8 mouse cellular contexts compared by ENCODE assay signal in genomic region chrX:12134541-12134940, GRCm38 (mm10). TPM values are rescaled to one million over a fixed set of nuclear protein-coding genes. Genes with fewer than 3 reads are reported as not detected.
A peak's percentile ranks its signal among the peaks of the same experiment; 100 is the strongest.
DNase-seq lines count a peak whose midpoint lies in the region; ATAC-seq and TF ChIP-seq lines count a peak whose summit lies in the region.

No protein-coding gene starts in this region.

- peak overlapping the region; percentile 81 for H3K4me2 ChIP-seq in forebrain, embryonic 15.5 days (replicated peaks)
- H3K4me2 ChIP-seq in hindbrain, embryonic 12.5 days (replicated peaks): peak overlapping the region; percentile 64
- H3K4me2 ChIP-seq in midbrain, embryonic 15.5 days: peak overlapping the region; percentile 73

- no peak overlapping the region for H3K9ac ChIP-seq in forebrain, embryonic 15.5 days (replicated peaks)
- H3K9ac ChIP-seq in hindbrain, embryonic 12.5 days: peak overlapping the region; percentile 50; the same call in 1 of the 2 replicates
- H3K9ac ChIP-seq in liver, adult 2 months (ENCODE audit: low read depth, low read length): 0 out of 2 replicates have a peak overlapping the region, but pooled peaks have one; percentile 49
- H3K9ac ChIP-seq in midbrain, embryonic 15.5 days: no peak overlapping the region

- WGBS in forebrain, embryonic 15.5 days: 5% methylated on average over 19 of the region's 19 CpGs
- WGBS in hindbrain, embryonic 12.5 days: 2% methylated on average over 19 of the region's 19 CpGs
- 4% methylated on average over 19 of the region's 19 CpGs for WGBS in liver, adult 2 months
- WGBS in midbrain, embryonic 15.5 days: 5% methylated on average over 19 of the region's 19 CpGs

- peaks cover 43% of the 10 kb centered on the region for H3K27me3 ChIP-seq in forebrain, embryonic 15.5 days
- peaks cover 99% of the 10 kb centered on the region for H3K27me3 ChIP-seq in hindbrain, embryonic 12.5 days
- H3K27me3 ChIP-seq in liver, adult 2 months (ENCODE audit: control insufficient read depth, insufficient read depth, low read length): no peaks in the 10 kb centered on the region
- H3K27me3 ChIP-seq in midbrain, embryonic 15.5 days (replicated peaks): peaks cover 65% of the 10 kb centered on the region

- H3K79me2 ChIP-seq in liver, adult 2 months (ENCODE audit: control insufficient read depth, insufficient read depth, low read length): no peaks in the 10 kb centered on the region

- no peak for TF ChIP-seq POLR2A in liver, adult 2 months (IDR thresholded peaks at IDR 0.05; ENCODE audit: extremely low read depth, insufficient read depth, low read length)

- no peaks in the 10 kb centered on the region for H3K36me3 ChIP-seq in forebrain, embryonic 15.5 days
- no peaks in the 10 kb centered on the region for H3K36me3 ChIP-seq in hindbrain, embryonic 12.5 days
- no peaks in the 10 kb centered on the region for H3K36me3 ChIP-seq in liver, adult 2 months (ENCODE audit: control insufficient read depth, insufficient read depth, low read length)
- H3K36me3 ChIP-seq in midbrain, embryonic 15.5 days (replicated peaks): no peaks in the 10 kb centered on the region

- H3K27ac ChIP-seq in forebrain, embryonic 15.5 days (replicated peaks): 0 out of 2 replicates have a peak overlapping the region, but pooled peaks have one; percentile 90
- peak overlapping the region; percentile 93 for H3K27ac ChIP-seq in hindbrain, embryonic 12.5 days
- H3K27ac ChIP-seq in liver, adult 2 months (replicated peaks; ENCODE audit: insufficient read depth, low read depth, low read length): peak overlapping the region; percentile 63
- peak overlapping the region; percentile 90 for H3K27ac ChIP-seq in midbrain, embryonic 15.5 days

- H3K4me1 ChIP-seq in forebrain, embryonic 15.5 days: peaks cover 35% of the 10 kb centered on the region
- H3K4me1 ChIP-seq in hindbrain, embryonic 12.5 days: peaks cover 44% of the 10 kb centered on the region
- H3K4me1 ChIP-seq in liver, adult 2 months (ENCODE audit: control insufficient read depth, insufficient read depth, low read length): peaks cover 10% of the 10 kb centered on the region
- peaks cover 31% of the 10 kb centered on the region for H3K4me1 ChIP-seq in midbrain, embryonic 15.5 days

- ATAC-seq in cerebellum, adult (ENCODE audit: insufficient number of reproducible peaks, low FRiP score, low TSS enrichment): no peak
- ATAC-seq in forebrain, embryonic 15.5 days (replicated peaks): no peak
- ATAC-seq in hindbrain, embryonic 12.5 days (ENCODE audit: low FRiP score): no peak
- ATAC-seq in midbrain, embryonic 15.5 days (replicated peaks): no peak

- peak overlapping the region; percentile 45 for H3K4me3 ChIP-seq in forebrain, embryonic 15.5 days
- H3K4me3 ChIP-seq in hindbrain, embryonic 12.5 days: peak overlapping the region; percentile 4; the same call in 1 of the 2 replicates
- H3K4me3 ChIP-seq in liver, adult 2 months (ENCODE audit: insufficient read depth, low read depth, low read length): no peak overlapping the region
- H3K4me3 ChIP-seq in midbrain, embryonic 15.5 days: peak overlapping the region; percentile 42

- peak; percentile 47 for DNase-seq in cerebellum, adult 11-12 months
- DNase-seq in adrenal gland, postnatal 36 days: peak; percentile 77 to 82
- DNase-seq in liver, adult 2 months (ENCODE audit: extremely low read depth, low read depth, low spot score): peak; percentile 68
- DNase-seq in thymus, adult 18-20 months: peak; percentile 61 to 74

- no peak for TF ChIP-seq CTCF in liver, adult 2 months (IDR thresholded peaks at IDR 0.05; ENCODE audit: low read depth, low read length)

- H3K9me3 ChIP-seq in forebrain, embryonic 15.5 days: no peaks in the 10 kb centered on the region
- no peaks in the 10 kb centered on the region for H3K9me3 ChIP-seq in hindbrain, embryonic 12.5 days (replicated peaks)
- H3K9me3 ChIP-seq in midbrain, embryonic 15.5 days: no peaks in the 10 kb centered on the region

RNA-seq across cellular contexts. Expression of gene Bcor, which starts 25.6 kb away (rescaled TPM):
- total RNA-seq in adrenal gland, postnatal 36 days (2021): 10 to 100 TPM; 14.5 to 16.0 TPM
- polyA plus RNA-seq in forebrain, embryonic 15.5 days (2015; fragmentation: Nextera tagmentation; extraction: Ambion mirVana): 18.6 and 18.8 TPM in 2 replicates
- 23.7 and 26.9 TPM in 2 replicates for polyA plus RNA-seq in hindbrain, embryonic 12.5 days (2016; fragmentation: Nextera tagmentation; extraction: Ambion mirVana)
- 2.8 and 4.9 TPM in 2 replicates for total RNA-seq in liver, adult 2 months (2014; rRNA removed)
- polyA plus RNA-seq in liver, adult 2 months (2012; rRNA removed): 5.6 and 6.6 TPM in 2 replicates
- 18.4 and 18.8 TPM in 2 replicates for polyA plus RNA-seq in midbrain, embryonic 15.5 days (2015; fragmentation: Nextera tagmentation; extraction: Ambion mirVana)

Comparison
In these comparisons a context has a peak if more than half of its experiments do, and no peak if none do; other contexts are left out.
1. H3K9ac ChIP-seq: peak in hindbrain, embryonic 12.5 days (single experiment) and liver, adult 2 months (single experiment); none in forebrain, embryonic 15.5 days (single experiment) and midbrain, embryonic 15.5 days (single experiment).
2. Peak in every context shown above with its lines, with median percentiles within 50 percentile points of each other: DNase-seq, H3K27ac ChIP-seq and H3K4me2 ChIP-seq.